Mouse (Mus musculus) stomach, postnatal 0 days (tissue): ENCODE measurements around the gene Snai1. TPM values are rescaled to one million over a fixed set of nuclear protein-coding genes. Genes with fewer than 3 reads are reported as not detected.

Source experiments
- ATAC-seq: fragments of 200-750 bp; cut with Nextera tagmentation; 2 replicates; pipeline ENCODE4 v1.8.0; 2017; ENCODE audit not compliant: low FRiP score, low TSS enrichment
- DNase-seq: peaks from one replicate; pipeline ENCODE4 v3.0.0-alpha.2; 2016; ENCODE audit warnings: low spot score
- H3K27ac ChIP-seq: fragments of 300-500 bp; sonication (generic); replicated peaks from 2 replicates; pipeline ENCODE4 v1.5.1; 2014; ENCODE audit warnings: mild to moderate bottlenecking, control low read depth
- H3K27me3 ChIP-seq: fragments of 300-500 bp; sonication (generic); 2 replicates; pipeline ENCODE4 v1.6.1; 2014; ENCODE audit warnings: low read length; ENCODE audit not compliant: control insufficient read depth, insufficient read depth
- H3K36me3 ChIP-seq: fragments of 300-500 bp; sonication (generic); 2 replicates; pipeline ENCODE4 v1.6.1; 2014; ENCODE audit warnings: low read length, mixed read lengths; ENCODE audit not compliant: control insufficient read depth, insufficient read depth
- H3K4me1 ChIP-seq: fragments of 300-500 bp; sonication (generic); replicated peaks from 2 replicates; pipeline ENCODE4 v1.6.1; 2014; ENCODE audit warnings: antibody characterized with exemption; ENCODE audit not compliant: control insufficient read depth, insufficient read depth
- H3K4me2 ChIP-seq: fragments of 300-500 bp; sonication (generic); replicated peaks from 2 replicates; pipeline ENCODE4 v1.6.1; 2014; ENCODE audit warnings: low read depth, mild to moderate bottlenecking, control low read depth, moderate library complexity
- H3K4me3 ChIP-seq: fragments of 300-500 bp; sonication (generic); 2 replicates; pipeline ENCODE4 v1.5.1; 2014; ENCODE audit warnings: low read depth, low read length, control low read depth
- H3K9ac ChIP-seq: fragments of 300-500 bp; sonication (generic); 2 replicates; pipeline ENCODE4 v1.6.1; 2014; ENCODE audit warnings: mild to moderate bottlenecking, low read length, control low read depth, mixed read lengths
- H3K9me3 ChIP-seq: fragments of 300-500 bp; sonication (generic); 2 replicates; pipeline ENCODE4 v1.6.1; 2016; ENCODE audit warnings: low read length; ENCODE audit not compliant: control insufficient read depth
- CTCF ChIP-seq: IDR thresholded peaks from 2 replicates; pipeline ENCODE4 v1.5.1; 2016; ENCODE audit warnings: antibody characterized with exemption, low read depth, mild to moderate bottlenecking, moderate library complexity
- EP300 ChIP-seq: optimal IDR thresholded peaks from 2 replicates; pipeline ENCODE3; 2016; ENCODE audit warnings: antibody characterized with exemption
- WGBS: fragments of 180-500 bp; shearing (Covaris S2); extraction: QIAGEN DNeasy Blood & Tissue Kit; methylation state at CpG from one replicate; pipeline ENCODE4 v1.1.7; 2014; 5-methylcytosine and 5-hydroxymethylcytosine counted together
- polyA plus RNA-seq: library from polyadenylated mRNA; unstranded; fragments of >200 nt; fragmentation: Nextera tagmentation; extraction: Ambion mirVana; gene quantifications from 2 replicates; pipeline ENCODE4 v1.2.1, GENCODE M21; 2015

Snai1 gene
- polyA plus RNA-seq, 1 experiment from 2014 or later = 8.3 TPM

GRCm38 (mm10) chr2:167565682-167566081 lies 27.7 kb downstream of the Snai1 start:
- no peaks in the 10 kb centered on the region for H3K36me3 ChIP-seq
- DNase-seq = no peak
- TF ChIP-seq EP300 (no peak), CTCF (peak; percentile 31; the same call in 1 of the 2 replicates)
- WGBS = 25% methylated on average over 17 of the region's 19 CpGs
- no peak overlapping the region for H3K4me2 ChIP-seq
- peak overlapping the region; percentile 76 for H3K27ac ChIP-seq
- H3K9ac ChIP-seq = 0 out of 2 replicates have a peak overlapping the region, but pooled peaks have one; percentile 43
- no peaks in the 10 kb centered on the region for H3K27me3 ChIP-seq
- H3K4me3 ChIP-seq = no peak overlapping the region
- H3K9me3 ChIP-seq = no peaks in the 10 kb centered on the region
- H3K4me1 ChIP-seq = peaks cover 2% of the 10 kb centered on the region; the same call in 1 of the 2 replicates
- ATAC-seq = 0 out of 2 replicates have a peak, but pooled peaks have one; percentile 18

DNA sequence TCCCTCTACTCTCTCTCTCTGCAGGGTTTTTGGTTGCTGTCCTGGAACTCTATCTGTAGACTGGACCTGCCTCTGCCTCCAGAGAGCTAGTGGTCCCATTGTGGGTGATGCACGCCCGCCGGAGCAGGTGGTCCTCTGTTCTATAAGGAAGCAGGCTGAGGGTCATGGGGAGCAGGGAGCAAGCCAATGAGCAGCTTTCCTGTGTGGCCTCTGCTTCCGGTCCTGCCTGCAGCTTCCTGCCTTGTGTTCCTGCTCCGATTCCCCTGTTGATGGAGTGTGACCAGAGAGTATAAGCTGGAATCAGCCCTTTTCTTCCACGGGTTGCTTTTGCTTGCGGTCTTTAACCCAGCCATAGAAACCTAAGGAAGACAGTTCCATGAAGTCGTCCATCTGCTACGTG lies 30.1 kb downstream of the Snai1 start:
- no peaks in the 10 kb centered on the region for H3K36me3 ChIP-seq
- H3K4me1 ChIP-seq = peaks cover 2% of the 10 kb centered on the region; the same call in 1 of the 2 replicates
- WGBS = 76% methylated on average over 9 of the region's 9 CpGs
- H3K4me2 ChIP-seq = no peak overlapping the region
- no peak for TF ChIP-seq EP300
- TF ChIP-seq CTCF = no peak
- H3K9me3 ChIP-seq = no peaks in the 10 kb centered on the region
- DNase-seq (no peak), ATAC-seq (no peak)
- no peak overlapping the region for H3K9ac ChIP-seq
- H3K27ac ChIP-seq = no peak overlapping the region
- no peak overlapping the region for H3K4me3 ChIP-seq
- no peaks in the 10 kb centered on the region for H3K27me3 ChIP-seq

DNA sequence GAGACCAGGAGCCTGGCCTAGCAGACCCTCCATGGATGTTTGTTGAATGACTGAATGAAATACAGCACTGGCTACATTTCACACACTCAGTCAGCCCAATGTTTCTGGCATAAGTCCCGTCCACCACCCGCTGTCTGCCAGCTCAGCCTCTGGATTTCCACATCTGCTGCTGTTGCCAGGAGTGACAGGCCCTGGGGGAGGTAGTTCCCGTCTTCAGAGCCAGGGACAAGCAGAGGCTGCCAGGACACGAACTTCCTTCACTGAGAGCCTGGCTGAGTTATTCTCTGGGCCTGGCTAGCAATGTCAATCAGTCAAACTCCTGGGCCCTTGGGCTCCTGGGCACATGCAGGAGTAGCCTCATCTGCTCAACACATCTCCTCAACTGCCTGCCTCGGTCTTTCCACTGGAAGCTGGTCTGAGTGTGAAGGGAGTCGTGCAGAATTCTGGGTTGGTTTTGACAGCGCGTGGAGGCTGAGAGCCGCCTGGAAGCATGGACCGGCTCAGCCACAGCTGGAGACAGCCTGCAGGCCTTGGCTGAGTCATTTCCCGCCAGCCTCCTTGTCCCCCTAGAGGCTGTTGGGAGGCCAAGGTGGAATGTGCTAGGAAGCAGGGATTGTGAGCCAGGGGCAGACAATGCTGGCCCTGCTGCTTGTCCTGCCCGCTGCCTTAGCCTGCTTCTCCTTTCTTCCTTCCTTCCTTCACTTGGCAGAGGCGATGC lies 32.1 kb downstream of the Snai1 start:
- H3K27me3 ChIP-seq = no peaks in the 10 kb centered on the region
- DNase-seq = no peak
- peak overlapping the region; percentile 53 for H3K27ac ChIP-seq
- ATAC-seq = peak; percentile 38; the same call in 1 of the 2 replicates
- H3K4me1 ChIP-seq = no peaks in the 10 kb centered on the region
- H3K4me3 ChIP-seq = no peak overlapping the region
- no peak for TF ChIP-seq EP300
- peak; percentile 43 for TF ChIP-seq CTCF
- WGBS = 46% methylated on average over 13 of the region's 13 CpGs
- H3K9me3 ChIP-seq = no peaks in the 10 kb centered on the region
- no peak overlapping the region for H3K9ac ChIP-seq
- no peak overlapping the region for H3K4me2 ChIP-seq
- H3K36me3 ChIP-seq = no peaks in the 10 kb centered on the region

DNA sequence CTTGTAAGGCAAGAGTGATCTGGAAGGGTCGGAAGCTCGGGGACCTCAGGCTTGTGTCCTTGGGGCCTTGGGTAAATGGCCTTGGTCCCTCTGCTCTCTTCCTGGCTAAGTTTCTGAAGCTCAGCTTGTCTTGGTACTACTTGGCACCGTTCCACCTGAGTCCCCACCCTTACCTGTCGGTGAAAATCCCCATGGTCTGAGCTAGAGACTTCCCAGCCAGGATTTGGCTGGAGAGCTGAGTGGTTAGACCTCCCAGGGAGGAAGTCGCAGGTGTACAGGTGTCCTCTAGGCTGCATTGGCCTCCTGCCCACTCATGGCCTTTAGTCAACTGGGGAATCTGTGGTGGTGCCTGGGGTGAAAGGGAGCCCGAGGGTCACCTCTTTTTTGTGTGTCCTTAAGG lies 32.8 kb downstream of the Snai1 start:
- H3K4me3 ChIP-seq = no peak overlapping the region
- ATAC-seq (no peak), DNase-seq (no peak)
- peak overlapping the region; percentile 53 for H3K27ac ChIP-seq
- TF ChIP-seq EP300 (no peak), CTCF (no peak)
- no peak overlapping the region for H3K4me2 ChIP-seq
- H3K27me3 ChIP-seq = no peaks in the 10 kb centered on the region
- no peak overlapping the region for H3K9ac ChIP-seq
- no peaks in the 10 kb centered on the region for H3K4me1 ChIP-seq
- no peaks in the 10 kb centered on the region for H3K9me3 ChIP-seq
- WGBS = 72% methylated on average over 6 of the region's 6 CpGs
- H3K36me3 ChIP-seq = no peaks in the 10 kb centered on the region

DNA sequence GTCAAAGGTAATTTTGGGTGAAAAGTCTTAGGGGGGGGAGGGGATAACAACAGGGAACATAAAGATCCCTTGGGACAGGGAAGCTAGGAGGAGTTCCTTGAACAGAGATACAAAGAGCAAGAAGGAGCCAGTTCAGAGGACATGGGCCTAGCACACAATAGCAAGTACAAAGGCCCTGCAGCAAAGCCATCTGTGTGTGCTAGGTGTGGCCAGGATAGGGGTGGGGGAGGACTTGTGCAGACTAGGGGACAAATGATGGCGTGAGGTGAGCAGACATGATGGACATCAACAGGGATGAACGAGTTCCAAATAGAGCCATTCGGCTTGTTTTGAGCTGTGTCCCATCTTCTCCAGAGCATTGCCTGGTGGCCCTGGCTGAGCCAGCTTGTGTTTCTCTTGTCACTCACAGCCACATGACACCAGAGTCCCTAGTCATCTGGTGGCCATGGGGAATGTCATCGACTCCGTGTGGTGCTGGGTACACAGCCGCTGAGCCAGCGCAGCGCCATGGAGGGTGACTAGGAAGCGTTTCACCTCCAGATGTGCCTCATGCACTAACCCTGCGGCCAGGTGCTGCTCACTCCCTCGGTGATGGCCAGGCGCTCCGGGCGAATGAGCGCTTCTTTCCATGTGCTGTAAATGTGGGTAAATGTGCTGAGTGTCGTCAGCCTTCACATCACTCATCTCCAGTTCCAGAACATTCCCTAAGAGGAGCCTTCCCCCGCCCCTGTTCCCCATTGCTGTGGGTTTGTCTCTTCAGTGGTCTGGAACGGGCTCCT lies 33.6 kb downstream of the Snai1 start:
- TF ChIP-seq CTCF = no peak
- TF ChIP-seq EP300 = no peak
- no peak overlapping the region for H3K9ac ChIP-seq
- DNase-seq = no peak
- H3K4me3 ChIP-seq = no peak overlapping the region
- 86% methylated on average over 18 of the region's 18 CpGs for WGBS
- ATAC-seq = no peak
- no peak overlapping the region for H3K27ac ChIP-seq
- no peaks in the 10 kb centered on the region for H3K27me3 ChIP-seq
- H3K9me3 ChIP-seq = no peaks in the 10 kb centered on the region
- no peak overlapping the region for H3K4me2 ChIP-seq
- H3K36me3 ChIP-seq = no peaks in the 10 kb centered on the region
- no peaks in the 10 kb centered on the region for H3K4me1 ChIP-seq
